Mouse (Mus musculus) brown adipose tissue, adult 24 weeks (tissue): ENCODE measurements around the gene Abcg1. TPM values are rescaled to one million over a fixed set of nuclear protein-coding genes. Genes with fewer than 3 reads are reported as not detected.

Source experiments
- H3K27ac ChIP-seq: fragments of 200-500 bp; replicated peaks from 2 replicates; pipeline ENCODE4 v1.5.1; 2012; ENCODE audit warnings: low read depth, mild to moderate bottlenecking, low read length
- H3K4me1 ChIP-seq: fragments of 200-500 bp; 2 replicates; pipeline ENCODE4 v1.6.1; 2012; ENCODE audit warnings: low read length, mixed read lengths; ENCODE audit not compliant: control insufficient read depth, insufficient read depth, insufficient read length
- H3K4me3 ChIP-seq: fragments of 200-500 bp; 2 replicates; pipeline ENCODE4 v1.5.1; 2012; ENCODE audit warnings: low read depth, mild to moderate bottlenecking, low read length, moderate library complexity; ENCODE audit not compliant: insufficient read depth
- polyA plus RNA-seq: library from polyadenylated mRNA; stranded (reverse); fragments of >200 nt; gene quantifications from 2 replicates; pipeline ENCODE4 v1.2.4, GENCODE M21; 2012; ENCODE audit not compliant: missing spikeins, insufficient read depth, insufficient read length

Gene Abcg1
- polyA plus RNA-seq, 1 experiment = 2.3 TPM

DNA sequence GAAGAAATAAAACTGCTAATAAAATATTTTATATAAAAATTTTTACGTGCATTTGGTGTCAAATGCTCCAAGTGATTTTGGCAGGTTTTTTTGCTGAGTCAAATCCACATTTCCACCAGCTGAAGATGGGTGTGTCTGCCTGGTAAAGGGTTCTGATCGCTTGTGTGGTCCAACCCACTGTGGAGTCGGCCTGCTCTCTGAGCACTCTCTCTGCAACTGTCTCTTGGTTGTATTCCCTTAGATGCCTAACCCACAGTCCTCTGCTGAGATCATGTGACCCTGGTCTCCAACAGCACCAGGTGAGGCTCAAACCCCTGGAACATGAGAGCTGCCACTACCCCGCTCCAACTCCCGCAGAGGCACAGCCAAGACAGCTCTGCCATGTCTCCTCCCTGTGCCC lies 60.5 kb downstream of the Abcg1 start:
- H3K4me3 ChIP-seq = no peak overlapping the region
- no peak overlapping the region for H3K27ac ChIP-seq
- no peaks in the 10 kb centered on the region for H3K4me1 ChIP-seq

DNA sequence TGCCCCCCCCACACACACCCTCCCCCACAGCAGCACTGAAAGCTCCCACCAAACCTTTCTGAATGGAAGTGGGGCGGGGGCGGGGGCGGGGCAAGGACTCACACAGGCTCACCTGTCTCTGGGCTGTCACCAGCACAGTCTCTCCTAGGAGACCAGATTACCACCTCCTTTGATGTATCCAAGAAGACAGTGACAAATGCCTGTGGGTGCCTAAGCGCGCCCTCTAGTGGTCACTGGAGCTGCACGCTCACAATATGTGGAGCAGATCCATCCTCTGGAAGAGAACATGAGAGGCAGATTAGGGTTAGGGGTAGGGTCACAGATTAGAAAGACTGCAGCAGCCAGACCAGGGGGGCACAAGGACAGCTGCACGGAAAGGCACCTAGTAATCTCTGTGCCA lies 62.0 kb downstream of the Abcg1 start:
- Histone ChIP-seq H3K4me1 (no peaks in the 10 kb centered on the region), H3K4me3 (no peak overlapping the region), H3K27ac (no peak overlapping the region)

DNA sequence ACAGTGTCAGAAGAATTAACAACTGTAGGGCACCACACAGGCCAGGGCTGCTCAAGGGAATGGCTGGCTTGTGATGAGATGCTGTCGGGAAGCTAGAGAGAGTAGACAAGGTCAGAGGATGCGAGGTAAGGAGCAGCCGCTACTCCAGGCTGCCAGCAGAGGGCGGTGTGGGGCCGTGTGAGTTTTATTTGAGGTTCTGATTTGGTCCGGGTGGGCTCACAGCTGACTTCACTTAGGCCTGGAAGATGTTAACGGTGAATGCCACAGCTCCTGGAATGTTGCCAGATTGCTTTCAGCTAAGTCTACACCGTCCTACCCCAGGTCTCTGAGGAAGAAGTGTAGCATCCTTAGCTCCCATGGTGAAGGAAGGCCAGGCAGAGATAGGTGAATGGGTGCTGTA lies 64.5 kb downstream of the Abcg1 start:
- Histone ChIP-seq H3K4me3 (no peak overlapping the region), H3K27ac (no peak overlapping the region), H3K4me1 (no peaks in the 10 kb centered on the region)

DNA sequence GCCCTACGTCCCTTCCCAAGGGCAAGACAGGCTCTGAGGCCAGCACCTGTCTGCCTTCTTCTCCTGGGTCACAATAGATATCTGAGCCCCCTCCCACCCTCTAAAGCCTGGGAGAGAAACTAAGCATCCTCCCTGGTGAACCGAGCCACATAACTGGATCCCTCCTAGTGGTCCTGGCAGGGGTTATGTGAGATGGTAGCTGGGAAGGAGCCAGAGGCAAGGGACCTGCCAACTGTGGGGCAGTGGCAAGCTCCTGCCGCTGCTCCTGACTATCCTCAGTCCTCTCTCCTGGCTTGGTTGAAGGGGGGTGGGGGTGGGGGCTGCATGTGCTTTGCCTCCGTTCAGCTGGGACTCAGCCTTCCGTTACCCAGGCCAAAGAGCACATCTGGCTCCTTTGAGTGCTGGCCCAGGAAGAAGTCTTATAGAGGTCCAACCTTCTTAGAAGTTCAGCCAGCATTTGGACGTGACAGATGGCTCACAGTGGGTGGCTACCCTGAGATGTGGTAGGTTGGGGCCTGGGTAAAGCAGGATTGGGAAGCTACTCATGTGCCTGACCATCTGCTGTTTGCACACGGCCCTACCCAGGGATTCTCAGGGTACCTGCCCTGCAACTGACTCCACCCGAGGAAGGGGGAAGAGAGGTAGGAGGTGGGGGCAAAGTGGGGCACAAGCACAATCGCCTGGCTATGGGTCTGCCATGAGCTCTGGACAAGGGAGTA lies 68.2 kb downstream of the Abcg1 start:
- Histone ChIP-seq H3K4me1 (no peaks in the 10 kb centered on the region), H3K4me3 (no peak overlapping the region), H3K27ac (no peak overlapping the region)

DNA sequence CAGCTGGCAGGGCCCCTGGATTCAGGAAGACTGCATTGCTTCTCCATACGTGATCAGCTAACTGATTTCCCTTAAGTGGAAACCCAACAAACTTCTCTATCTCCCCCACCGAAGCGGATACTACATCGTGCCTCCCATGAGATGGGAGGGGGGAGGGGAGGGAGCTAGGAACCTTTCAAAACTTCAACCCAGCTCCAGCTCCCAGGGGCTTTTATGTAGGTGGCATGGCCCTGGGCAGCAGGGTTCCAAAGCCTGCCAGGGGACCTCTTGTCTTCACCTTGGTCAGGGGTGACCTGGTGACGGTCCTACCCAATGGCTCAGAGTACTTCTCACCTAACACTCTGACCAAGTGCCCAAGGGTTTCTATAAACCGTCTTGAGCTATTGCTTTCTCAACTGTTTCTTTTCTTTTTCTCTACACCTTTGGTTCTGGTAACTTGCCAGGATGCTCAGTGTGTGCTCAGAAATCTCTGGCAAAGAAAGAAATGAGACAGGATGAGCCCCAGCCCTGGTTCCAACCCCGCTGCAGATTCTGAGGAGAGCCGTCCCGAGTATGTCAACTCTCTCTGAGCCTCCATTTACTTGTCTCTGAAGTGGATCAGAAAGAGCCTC lies 71.3 kb downstream of the Abcg1 start:
- H3K4me3 ChIP-seq = no peak overlapping the region
- H3K4me1 ChIP-seq = no peaks in the 10 kb centered on the region
- no peak overlapping the region for H3K27ac ChIP-seq

DNA sequence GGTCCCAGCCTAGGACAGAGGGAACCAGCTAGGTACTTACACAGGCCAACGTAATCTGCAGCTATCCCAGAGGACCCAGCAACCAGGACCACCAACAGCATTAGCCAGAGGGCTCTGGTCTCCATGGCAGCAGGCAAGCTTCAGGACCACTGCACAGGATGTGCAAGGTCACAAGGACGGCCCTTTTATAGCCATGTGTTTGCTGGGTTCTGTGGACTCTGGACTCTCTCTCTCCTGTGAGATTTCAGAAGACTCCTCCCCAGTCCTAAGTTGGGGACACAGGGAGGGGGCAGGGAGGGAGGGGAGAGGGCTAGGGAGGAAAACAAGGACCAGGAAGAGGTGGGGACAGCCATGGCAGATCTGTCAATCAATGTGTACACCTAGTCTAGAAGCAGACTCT lies 72.0 kb downstream of the Abcg1 start, which contains the start of gene Tff3:
Gene Tff3, minus strand, starts transcription at position 195 of the 400 bp plus-strand sequence.
- Histone ChIP-seq H3K4me3 (no peak within 1 kb of the TSS), H3K27ac (no peak within 1 kb of the TSS), H3K4me1 (no peaks in the 10 kb centered on the region)

DNA sequence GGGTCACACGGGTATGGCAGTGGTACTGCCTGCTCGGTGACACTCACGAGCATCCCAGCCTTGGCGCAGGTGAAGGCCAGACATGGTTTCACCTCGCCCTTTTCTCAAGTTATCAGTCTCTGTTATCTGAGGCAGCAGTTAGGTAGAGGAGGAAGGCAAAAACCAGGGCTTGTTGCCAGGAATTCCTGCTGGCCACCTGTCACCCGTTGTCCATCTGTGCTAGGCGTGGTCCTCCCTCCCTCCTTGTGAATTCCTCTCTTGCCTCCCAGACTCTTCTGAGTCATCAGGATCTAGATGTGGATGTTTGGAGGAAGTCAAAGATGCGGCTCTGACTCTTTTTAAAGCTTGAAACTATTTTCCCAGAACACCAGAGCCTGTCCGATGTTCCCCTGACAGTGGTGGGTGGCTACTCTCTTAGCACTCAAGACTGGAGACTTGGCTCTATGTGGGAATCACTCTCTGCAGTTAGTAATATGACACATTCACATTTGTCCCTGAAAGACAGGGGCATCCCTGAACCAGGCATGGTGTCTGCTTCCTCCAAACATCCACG lies 73.9 kb downstream of the Abcg1 start:
- H3K4me3 ChIP-seq = no peak overlapping the region
- H3K4me1 ChIP-seq = no peaks in the 10 kb centered on the region
- H3K27ac ChIP-seq = no peak overlapping the region

DNA sequence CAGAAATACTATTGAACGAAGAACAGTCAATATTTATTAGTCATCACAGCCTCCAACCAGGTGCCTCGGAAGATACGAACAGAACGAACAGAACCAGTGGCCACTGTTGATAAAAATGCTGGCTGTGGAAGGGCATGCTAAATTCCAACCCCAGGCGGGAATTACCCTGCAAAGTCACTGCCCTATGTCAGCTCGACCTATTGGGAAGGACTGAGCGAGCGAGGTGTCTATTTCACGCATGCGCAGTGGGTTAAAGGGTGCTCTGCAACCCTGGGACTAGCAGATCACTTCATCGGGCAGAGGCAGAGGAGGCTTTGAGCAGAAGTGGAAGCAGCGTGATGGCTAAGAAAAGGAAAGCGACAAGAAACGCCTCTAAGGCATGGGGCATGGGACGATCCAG lies 76.3 kb downstream of the Abcg1 start:
- Histone ChIP-seq H3K4me1 (no peaks in the 10 kb centered on the region), H3K27ac (no peak overlapping the region), H3K4me3 (no peak overlapping the region)

DNA sequence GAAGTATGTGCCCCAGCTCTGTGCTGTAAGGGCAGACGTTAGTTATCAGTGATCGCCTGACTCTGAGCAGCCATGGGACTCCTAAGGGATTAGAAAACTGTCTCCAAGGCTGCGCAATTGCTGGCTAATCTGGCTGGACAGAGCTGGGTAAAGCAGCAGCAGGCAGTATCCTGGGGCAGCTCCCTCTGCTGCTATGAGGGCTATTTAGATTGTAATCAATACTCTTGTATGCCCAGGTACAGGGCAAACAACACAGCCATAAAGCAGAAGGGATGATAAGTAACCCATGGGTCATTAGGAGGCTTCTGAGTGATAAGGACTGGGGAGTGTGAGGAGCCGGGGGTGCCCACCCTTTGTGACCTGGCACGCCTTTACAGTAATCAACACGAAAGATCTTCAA lies 77.4 kb downstream of the Abcg1 start:
- Histone ChIP-seq H3K27ac (no peak overlapping the region), H3K4me1 (no peaks in the 10 kb centered on the region), H3K4me3 (no peak overlapping the region)

DNA sequence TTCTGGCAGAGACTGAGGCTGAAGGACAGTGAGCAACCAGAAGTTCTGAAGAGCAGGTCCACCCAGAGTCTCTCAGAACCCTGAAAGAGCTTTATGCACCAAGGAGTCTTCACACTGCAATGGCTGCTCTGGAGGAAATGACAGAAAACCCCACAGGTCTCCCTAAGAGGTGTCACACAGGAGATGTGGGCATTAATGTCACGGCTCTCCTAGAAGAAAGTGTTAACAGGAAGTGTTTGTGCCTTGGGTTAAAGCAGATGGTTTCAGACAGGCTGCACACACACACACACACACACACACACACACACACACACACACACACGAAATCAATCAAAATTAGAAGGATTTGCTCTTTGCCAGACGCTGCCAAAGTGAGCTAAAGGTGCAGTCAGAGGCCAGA lies 78.8 kb downstream of the Abcg1 start:
- no peaks in the 10 kb centered on the region for H3K4me1 ChIP-seq
- no peak overlapping the region for H3K4me3 ChIP-seq
- H3K27ac ChIP-seq = no peak overlapping the region

DNA sequence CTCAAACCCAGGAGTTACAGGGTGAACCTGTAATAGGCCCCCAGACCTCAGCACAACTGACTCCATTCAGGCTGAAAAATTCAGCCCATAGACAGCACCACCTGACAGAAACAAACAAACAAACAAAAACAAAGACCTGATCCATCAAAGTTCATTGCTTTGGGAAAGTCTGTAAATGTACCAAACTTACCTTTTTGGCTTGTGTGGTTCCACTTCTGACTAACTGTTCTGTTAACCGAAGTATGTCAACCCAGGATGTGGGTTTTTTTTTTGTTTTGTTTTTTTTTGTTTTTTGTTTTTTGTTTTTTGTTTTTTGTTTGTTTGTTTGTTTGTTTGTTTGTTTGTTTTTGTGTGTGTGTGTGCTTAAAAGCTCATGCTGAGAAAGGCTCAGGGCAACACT lies 79.3 kb downstream of the Abcg1 start:
- Histone ChIP-seq H3K27ac (no peak overlapping the region), H3K4me3 (no peak overlapping the region), H3K4me1 (no peaks in the 10 kb centered on the region)

DNA sequence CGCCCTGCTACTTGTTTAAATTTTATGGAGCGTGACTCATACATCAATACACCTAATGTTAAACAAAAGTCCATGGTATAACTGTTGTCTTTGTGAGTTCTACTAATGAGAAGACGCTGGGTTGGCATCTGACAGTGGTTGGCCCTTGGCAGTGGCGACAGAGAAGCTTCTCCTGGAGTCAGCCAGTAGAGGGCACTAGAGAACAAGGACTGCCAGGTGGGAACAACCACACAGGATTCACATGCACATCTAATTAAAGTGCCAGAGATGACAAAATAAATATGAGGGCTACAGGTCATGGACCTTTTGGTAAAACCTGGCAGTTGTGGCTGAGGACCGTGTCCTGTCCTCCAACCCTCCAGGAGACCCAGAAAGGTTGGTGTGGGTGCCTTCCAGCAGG lies 80.9 kb downstream of the Abcg1 start:
- Histone ChIP-seq H3K4me1 (no peaks in the 10 kb centered on the region), H3K4me3 (no peak overlapping the region), H3K27ac (no peak overlapping the region)

DNA sequence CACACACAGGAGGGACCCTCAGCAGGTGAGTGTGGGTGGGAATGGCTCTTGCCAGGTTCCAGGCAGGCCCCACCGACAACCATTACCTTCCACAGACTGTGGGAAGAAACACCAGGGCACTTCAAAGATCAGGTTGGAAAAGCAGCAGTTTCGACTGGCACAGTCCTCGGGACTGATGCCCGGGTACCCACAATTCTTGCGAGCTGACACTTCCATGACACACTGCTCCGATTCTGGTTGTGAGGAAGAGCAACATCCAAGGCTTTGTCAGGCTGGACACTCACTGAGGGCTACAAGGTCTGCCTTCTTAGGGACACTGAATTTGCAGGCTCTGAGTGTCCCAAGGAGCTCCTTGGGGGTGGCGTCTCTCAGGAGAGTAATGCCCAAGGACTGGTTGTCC lies 84.6 kb downstream of the Abcg1 start:
- Histone ChIP-seq H3K4me3 (no peak overlapping the region), H3K27ac (no peak overlapping the region), H3K4me1 (no peaks in the 10 kb centered on the region)

DNA sequence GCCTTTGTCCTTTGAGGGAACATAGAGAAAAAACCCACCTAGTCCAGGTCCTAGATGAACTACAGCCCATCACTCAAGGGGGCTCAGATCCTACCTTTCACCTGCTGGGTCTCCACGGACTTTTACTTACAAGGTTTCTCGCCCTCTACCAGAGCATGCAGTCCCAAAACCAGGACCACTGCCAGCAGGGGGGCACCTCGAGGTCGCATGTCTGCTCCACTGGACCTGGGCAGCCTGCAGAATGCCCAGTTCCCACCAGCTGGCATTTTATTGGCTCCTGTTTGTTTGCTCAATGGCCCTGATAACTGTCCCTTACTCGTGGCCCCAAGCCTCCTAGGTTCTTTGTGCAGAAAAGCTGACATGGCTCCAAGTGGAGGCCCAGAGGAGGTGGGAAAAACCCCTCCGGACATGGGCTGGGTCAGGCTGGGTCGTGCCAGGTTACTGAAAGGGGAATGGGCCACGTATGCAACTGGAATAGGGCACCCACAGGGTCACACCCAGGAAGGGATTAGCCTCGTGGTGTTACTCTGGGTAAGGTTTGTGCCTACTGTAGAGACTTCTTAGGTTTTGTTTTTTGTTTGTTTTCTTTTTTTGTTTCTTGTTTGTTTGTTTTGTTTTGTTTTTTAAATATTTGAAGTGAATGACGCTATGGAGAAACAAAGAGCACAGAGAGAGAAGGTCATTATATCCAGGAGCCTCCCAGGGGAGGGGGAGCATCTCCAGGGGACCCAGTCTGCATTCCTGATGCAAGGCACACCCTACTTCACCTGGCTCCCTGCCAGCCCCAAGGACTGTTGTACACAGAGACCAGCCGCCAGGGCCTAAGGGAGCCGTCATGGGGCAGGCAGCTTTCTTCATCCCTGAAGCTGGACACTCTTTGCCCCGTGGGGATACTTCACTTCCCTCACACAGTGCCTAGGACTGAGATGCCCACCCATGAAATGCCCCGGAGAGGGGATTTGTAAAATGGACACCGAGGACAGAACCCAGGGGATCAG lies 86.9 kb downstream of the Abcg1 start, which contains the start of gene Tff2:
Gene Tff2, minus strand, starts transcription at position 243 of the 998 bp plus-strand sequence.
- Histone ChIP-seq H3K4me1 (no peaks in the 10 kb centered on the region), H3K27ac (no peak within 1 kb of the TSS), H3K4me3 (no peak within 1 kb of the TSS)

DNA sequence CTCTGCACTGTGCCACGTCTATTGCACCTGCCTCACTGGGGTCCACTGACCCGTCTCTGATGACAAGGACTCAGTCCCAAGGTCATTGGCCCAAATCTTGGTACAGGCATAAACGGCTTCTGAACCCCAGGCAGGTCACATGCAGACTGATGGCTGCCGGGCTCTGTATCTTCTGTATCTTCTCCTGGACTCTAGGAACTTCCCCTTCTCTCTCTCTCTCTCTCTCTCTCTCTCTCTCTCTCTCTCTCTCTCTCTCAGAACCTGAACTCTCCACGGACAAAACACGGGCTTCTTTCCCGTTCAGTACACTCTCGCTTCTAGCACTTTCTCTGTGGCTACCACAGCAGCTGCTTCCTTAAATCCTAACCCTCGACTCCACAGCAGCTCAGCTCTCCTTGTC lies 88.5 kb downstream of the Abcg1 start:
- H3K27ac ChIP-seq = no peak overlapping the region
- H3K4me3 ChIP-seq = no peak overlapping the region
- H3K4me1 ChIP-seq = no peaks in the 10 kb centered on the region
